Mouse (Mus musculus): ENCODE results near the gene Smug1. TPM values are rescaled to one million over a fixed set of nuclear protein-coding genes. Genes with fewer than 3 reads are reported as not detected.

The Smug1 gene
- polyA plus RNA-seq, 1 experiment from 2014 or later, result 13.0 TPM

GRCm38 (mm10) chr15:103120594-103120993 lies 46.3 kb downstream of the Smug1 start:
- Histone ChIP-seq H3K9me3 (replicated peaks; ENCODE audit: low read length) (no peaks in the 10 kb centered on the region), H3K27ac (no peak overlapping the region), H3K36me3 (ENCODE audit: insufficient read depth, low read length) (no peaks in the 10 kb centered on the region), H3K4me1 (replicated peaks; ENCODE audit: insufficient read depth, low read length) (peaks cover 29% of the 10 kb centered on the region), H3K4me3 (replicated peaks; ENCODE audit: low read depth, low read length) (no peak overlapping the region), H3K27me3 (ENCODE audit: insufficient read depth, low read length) (peaks cover 5% of the 10 kb centered on the region; the same call in 1 of the 2 replicates), H3K9ac (ENCODE audit: low read depth, low read length) (no peak overlapping the region), H3K4me2 (ENCODE audit: low read length) (no peak overlapping the region)
- 0 out of 2 replicates have a peak, but pooled peaks have one; percentile 8 for ATAC-seq (replicated peaks; ENCODE audit: low FRiP score, low read depth)
- WGBS, result 41% methylated on average over 11 of the region's 11 CpGs
- peak; percentile 76 for DNase-seq (ENCODE audit: low spot score)
- no peak for TF ChIP-seq CTCF (IDR thresholded peaks at IDR 0.05; ENCODE audit: low read depth)

DNA sequence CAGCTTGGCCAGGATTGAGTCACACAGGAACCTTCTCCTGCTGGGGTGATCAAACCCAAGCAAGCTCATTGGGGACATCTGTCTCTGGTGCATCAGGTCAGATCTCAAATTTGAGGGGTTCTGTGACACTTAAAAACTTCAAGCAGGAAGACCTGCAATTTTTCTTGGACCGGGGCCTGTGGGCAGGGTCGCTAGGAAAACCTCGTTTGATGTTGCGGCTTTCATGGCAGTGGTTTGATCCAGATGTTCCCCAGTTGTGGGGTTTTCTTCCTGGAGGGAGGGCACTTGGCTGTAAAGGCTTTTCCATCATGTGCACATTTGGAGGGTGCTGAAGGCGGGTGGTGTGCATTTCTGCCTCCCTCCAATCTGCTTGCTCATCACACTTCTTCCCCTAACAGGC lies 51.2 kb downstream of the Smug1 start:
- DNase-seq (ENCODE audit: low spot score) (no peak), ATAC-seq (replicated peaks; ENCODE audit: low FRiP score, low read depth) (no peak)
- H3K27me3 ChIP-seq (ENCODE audit: insufficient read depth, low read length), result peaks cover 7% of the 10 kb centered on the region; the same call in 1 of the 2 replicates
- no peak overlapping the region for H3K4me3 ChIP-seq (replicated peaks; ENCODE audit: low read depth, low read length)
- 0 out of 2 replicates have a peak overlapping the region, but pooled peaks have one; percentile 13 for H3K27ac ChIP-seq
- no peaks in the 10 kb centered on the region for H3K36me3 ChIP-seq (ENCODE audit: insufficient read depth, low read length)
- no peaks in the 10 kb centered on the region for H3K9me3 ChIP-seq (replicated peaks; ENCODE audit: low read length)
- peaks cover 8% of the 10 kb centered on the region; the same call in 1 of the 2 replicates for H3K4me1 ChIP-seq (replicated peaks; ENCODE audit: insufficient read depth, low read length)
- H3K9ac ChIP-seq (ENCODE audit: low read depth, low read length), result no peak overlapping the region
- H3K4me2 ChIP-seq (ENCODE audit: low read length), result 0 out of 2 replicates have a peak overlapping the region, but pooled peaks have one; percentile 16
- no peak for TF ChIP-seq CTCF (IDR thresholded peaks at IDR 0.05; ENCODE audit: low read depth)
- 57% methylated on average over 5 of the region's 5 CpGs for WGBS

GRCm38 (mm10) chr15:103115256-103115655 lies 51.6 kb downstream of the Smug1 start:
- ATAC-seq (replicated peaks; ENCODE audit: low FRiP score, low read depth) (peak; percentile 71), DNase-seq (ENCODE audit: low spot score) (peak; percentile 87)
- Histone ChIP-seq H3K36me3 (ENCODE audit: insufficient read depth, low read length) (no peaks in the 10 kb centered on the region), H3K9ac (ENCODE audit: low read depth, low read length) (no peak overlapping the region), H3K9me3 (replicated peaks; ENCODE audit: low read length) (no peaks in the 10 kb centered on the region), H3K27ac (0 out of 2 replicates have a peak overlapping the region, but pooled peaks have one; percentile 13), H3K27me3 (ENCODE audit: insufficient read depth, low read length) (peaks cover 7% of the 10 kb centered on the region; the same call in 1 of the 2 replicates), H3K4me3 (replicated peaks; ENCODE audit: low read depth, low read length) (no peak overlapping the region), H3K4me1 (replicated peaks; ENCODE audit: insufficient read depth, low read length) (peaks cover 8% of the 10 kb centered on the region; the same call in 1 of the 2 replicates), H3K4me2 (ENCODE audit: low read length) (0 out of 2 replicates have a peak overlapping the region, but pooled peaks have one; percentile 16)
- WGBS, result 10% methylated on average over 9 of the region's 9 CpGs
- no peak for TF ChIP-seq CTCF (IDR thresholded peaks at IDR 0.05; ENCODE audit: low read depth)

- no peaks in the 10 kb centered on the region for H3K36me3 ChIP-seq (ENCODE audit: insufficient read depth, low read length)
- no peak overlapping the region for H3K9ac ChIP-seq (ENCODE audit: low read depth, low read length)
- H3K4me3 ChIP-seq (replicated peaks; ENCODE audit: low read depth, low read length), result no peak overlapping the region
- H3K4me2 ChIP-seq (ENCODE audit: low read length), result no peak overlapping the region
- ATAC-seq (replicated peaks; ENCODE audit: low FRiP score, low read depth) (no peak), DNase-seq (ENCODE audit: low spot score) (no peak)
- H3K27ac ChIP-seq, result no peak overlapping the region
- peaks cover 9% of the 10 kb centered on the region; the same call in 1 of the 2 replicates for H3K27me3 ChIP-seq (ENCODE audit: insufficient read depth, low read length)
- peaks cover 8% of the 10 kb centered on the region; the same call in 1 of the 2 replicates for H3K4me1 ChIP-seq (replicated peaks; ENCODE audit: insufficient read depth, low read length)
- H3K9me3 ChIP-seq (replicated peaks; ENCODE audit: low read length), result no peaks in the 10 kb centered on the region
- TF ChIP-seq CTCF (IDR thresholded peaks at IDR 0.05; ENCODE audit: low read depth), result peak; percentile 38; the same call in 1 of the 2 replicates
- 85% methylated on average over 6 of the region's 6 CpGs for WGBS
These were observed 53.8 kb downstream of the Smug1 start for GRCm38 (mm10) chr15:103113077-103113476.

DNA sequence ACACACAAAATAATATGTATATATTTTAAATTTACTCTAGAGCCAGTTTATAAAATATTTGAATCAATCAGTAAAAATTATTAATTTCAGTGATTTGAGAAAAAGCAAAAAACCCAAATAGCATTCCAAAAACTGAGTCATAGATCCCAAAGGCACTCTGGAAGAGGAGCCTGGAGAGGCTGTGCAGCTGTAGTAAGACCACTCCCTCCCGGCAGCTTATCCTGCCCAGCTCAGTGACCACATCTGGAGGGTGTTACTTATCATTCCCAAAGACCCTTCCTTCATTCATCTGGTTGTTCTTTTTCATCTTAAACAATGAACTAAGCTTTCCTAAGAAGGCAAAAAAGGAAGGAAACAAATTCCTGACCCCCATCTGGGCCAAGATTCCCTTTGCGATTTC lies 54.6 kb downstream of the Smug1 start:
- no peaks in the 10 kb centered on the region for H3K36me3 ChIP-seq (ENCODE audit: insufficient read depth, low read length)
- no peak overlapping the region for H3K4me3 ChIP-seq (replicated peaks; ENCODE audit: low read depth, low read length)
- H3K4me1 ChIP-seq (replicated peaks; ENCODE audit: insufficient read depth, low read length), result peaks cover 8% of the 10 kb centered on the region; the same call in 1 of the 2 replicates
- DNase-seq (ENCODE audit: low spot score), result no peak
- H3K9ac ChIP-seq (ENCODE audit: low read depth, low read length), result no peak overlapping the region
- no peak for TF ChIP-seq CTCF (IDR thresholded peaks at IDR 0.05; ENCODE audit: low read depth)
- peaks cover 9% of the 10 kb centered on the region; the same call in 1 of the 2 replicates for H3K27me3 ChIP-seq (ENCODE audit: insufficient read depth, low read length)
- no peak overlapping the region for H3K27ac ChIP-seq
- 61% methylated on average over 2 of the region's 2 CpGs for WGBS
- ATAC-seq (replicated peaks; ENCODE audit: low FRiP score, low read depth), result no peak
- no peak overlapping the region for H3K4me2 ChIP-seq (ENCODE audit: low read length)
- H3K9me3 ChIP-seq (replicated peaks; ENCODE audit: low read length), result no peaks in the 10 kb centered on the region

DNA sequence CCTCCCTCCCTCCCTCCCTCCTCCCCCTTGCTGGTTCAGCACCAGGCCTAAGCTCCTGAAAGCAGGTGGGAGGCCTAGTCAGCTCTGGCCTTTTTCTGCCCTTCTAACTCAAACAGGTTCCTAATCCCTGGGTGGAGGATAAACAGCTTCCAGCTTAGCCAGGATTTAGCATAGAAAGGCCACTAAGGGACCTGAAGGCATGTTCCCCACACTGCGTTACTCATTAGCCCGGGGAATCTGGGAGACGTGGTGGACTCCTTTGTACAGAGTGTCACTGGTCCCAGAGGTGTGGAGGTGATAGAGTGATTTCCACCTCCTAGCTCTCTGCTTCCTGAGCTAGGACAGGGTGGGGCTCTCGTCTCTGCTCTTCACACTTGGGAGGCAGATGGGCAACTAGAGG lies 57.0 kb downstream of the Smug1 start:
- H3K27ac ChIP-seq, result no peak overlapping the region
- 49% methylated on average over 4 of the region's 4 CpGs for WGBS
- no peak for TF ChIP-seq CTCF (IDR thresholded peaks at IDR 0.05; ENCODE audit: low read depth)

More for the DNA sequence above, 57.0 kb downstream of the Smug1 start:
- ATAC-seq (replicated peaks; ENCODE audit: low FRiP score, low read depth), result peak; percentile 55
- no peak overlapping the region for H3K4me3 ChIP-seq (replicated peaks; ENCODE audit: low read depth, low read length)
- peaks cover 7% of the 10 kb centered on the region; the same call in 1 of the 2 replicates for H3K4me1 ChIP-seq (replicated peaks; ENCODE audit: insufficient read depth, low read length)
- no peaks in the 10 kb centered on the region for H3K36me3 ChIP-seq (ENCODE audit: insufficient read depth, low read length)
- DNase-seq (ENCODE audit: low spot score), result no peak
- H3K27me3 ChIP-seq (ENCODE audit: insufficient read depth, low read length), result 0 out of 2 replicates have a peak, but pooled peaks cover 3% of the 10 kb centered on the region
- no peak overlapping the region for H3K4me2 ChIP-seq (ENCODE audit: low read length)
- no peaks in the 10 kb centered on the region for H3K9me3 ChIP-seq (replicated peaks; ENCODE audit: low read length)
- H3K9ac ChIP-seq (ENCODE audit: low read depth, low read length), result no peak overlapping the region

Data from kidney, postnatal 0 days (tissue).